Mouse (Mus musculus) thymus, postnatal 14 days (tissue): ENCODE measurements around the gene Sae1.
A peak's percentile ranks its signal among the peaks of the same experiment; 100 is the strongest.

ENCODE experiments used
- DNase-seq: peaks from one replicate; pipeline ENCODE4 v3.0.0; 2021

Gene Sae1

GRCm38 (mm10) chr7:16387160-16388041, at the start of gene Sae1:
Sae1 (minus strand) TSS chr7:16387806.
- DNase-seq: peak; percentile 96

GRCm38 (mm10) chr7:16435088-16435487, 47.5 kb upstream of the Sae1 start:
- no peak for DNase-seq

- no peak for DNase-seq
Observed at GRCm38 (mm10) chr7:16433352-16433971, 45.9 kb upstream of the Sae1 start.

GRCm38 (mm10) chr7:16426129-16426729, 38.6 kb upstream of the Sae1 start:
- peak; percentile 79 for DNase-seq

GRCm38 (mm10) chr7:16425721-16426120, 38.1 kb upstream of the Sae1 start:
- DNase-seq: no peak

- no peak for DNase-seq
Observed at GRCm38 (mm10) chr7:16423731-16424130, 36.1 kb upstream of the Sae1 start.

GRCm38 (mm10) chr7:16422222-16422856, 34.7 kb upstream of the Sae1 start:
- no peak for DNase-seq

GRCm38 (mm10) chr7:16420493-16421118, 33.0 kb upstream of the Sae1 start:
- no peak for DNase-seq

GRCm38 (mm10) chr7:16418713-16419112, 31.1 kb upstream of the Sae1 start:
- no peak for DNase-seq

GRCm38 (mm10) chr7:16417141-16417771, 29.6 kb upstream of the Sae1 start:
- DNase-seq: no peak

GRCm38 (mm10) chr7:16415426-16415825, 27.8 kb upstream of the Sae1 start:
- no peak for DNase-seq

- DNase-seq: no peak
Observed at GRCm38 (mm10) chr7:16412930-16413329, 25.3 kb upstream of the Sae1 start.

- DNase-seq: no peak
Observed at GRCm38 (mm10) chr7:16412220-16412896, 24.8 kb upstream of the Sae1 start.

- DNase-seq: no peak
Observed at GRCm38 (mm10) chr7:16411100-16411499, 23.5 kb upstream of the Sae1 start.

- no peak for DNase-seq
Observed at GRCm38 (mm10) chr7:16406978-16407377, 19.4 kb upstream of the Sae1 start.

- peak; percentile 71 for DNase-seq
Observed at GRCm38 (mm10) chr7:16405516-16406351, 18.1 kb upstream of the Sae1 start.

- peak; percentile 64 for DNase-seq
Observed at GRCm38 (mm10) chr7:16405073-16405455, 17.5 kb upstream of the Sae1 start.

- DNase-seq: peak; percentile 28
Observed at GRCm38 (mm10) chr7:16404315-16405072, 16.9 kb upstream of the Sae1 start.

- peak; percentile 54 for DNase-seq
Observed at GRCm38 (mm10) chr7:16402968-16403948, 15.7 kb upstream of the Sae1 start.
